Mouse (Mus musculus): ENCODE results near the gene Slamf7. TPM values are rescaled to one million over a fixed set of nuclear protein-coding genes. Genes with fewer than 3 reads are reported as not detected.
"Not testable (repeated sequence)": the region's sequence is repeated elsewhere in the genome, so short reads cannot be mapped to it uniquely, and the experiment has no call there.

The Slamf7 gene
- under 1 TPM in 1 of 2 experiments, not detected in 1; 0.12 TPM for total RNA-seq (2021)
- long read RNA-seq, experiment 1: 0 reads
- long read RNA-seq, experiment 2: 0 reads

GRCm38 (mm10) chr1:171652734-171653133 lies at the start of gene Slamf7:
Gene Slamf7, minus strand, starts transcription at chr1:171653035.
- no peak for DNase-seq
- intact Hi-C loops (cut with DNase I): no loop called here

DNA sequence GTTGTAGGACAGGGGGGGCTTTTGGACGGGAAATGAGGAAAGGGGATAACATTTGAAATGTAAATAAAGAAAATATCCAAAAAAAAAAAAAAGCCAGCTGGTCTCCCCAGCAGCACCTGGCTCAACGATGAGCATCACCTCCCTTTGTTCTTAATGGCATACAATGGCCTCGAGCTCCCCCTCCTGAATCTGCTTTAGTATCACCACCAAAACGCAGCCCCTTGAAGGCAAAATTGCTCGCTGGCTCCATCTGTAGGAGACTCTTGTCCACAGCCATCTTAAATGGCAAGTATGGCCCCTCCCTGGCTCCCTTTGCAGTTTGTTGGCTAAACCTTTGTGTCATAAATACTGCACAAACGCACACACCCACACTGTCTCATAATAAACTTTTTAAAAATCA lies 46.1 kb upstream of the Slamf7 start:
- no peak for DNase-seq
- intact Hi-C loops (cut with DNase I): no loop called here

DNA sequence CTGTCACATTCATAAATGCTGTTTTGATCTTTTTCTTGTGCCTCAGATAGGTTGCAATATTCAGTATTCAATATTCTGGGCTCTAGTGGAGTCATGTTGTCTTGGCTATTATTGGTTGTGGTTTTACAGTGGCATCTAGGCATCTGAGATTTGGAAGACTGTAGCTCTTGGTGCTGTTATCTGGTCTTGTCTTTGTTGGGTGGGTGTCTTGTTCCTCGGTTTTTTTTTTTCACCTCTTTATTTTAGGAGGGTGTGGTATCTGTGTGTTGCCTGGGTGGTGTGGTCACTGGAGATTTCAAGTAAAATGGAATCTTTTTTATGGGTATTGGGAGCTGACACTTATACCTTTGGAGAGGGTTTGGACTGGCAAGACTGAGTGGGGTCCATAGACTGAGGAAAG lies 41.1 kb upstream of the Slamf7 start:
- intact Hi-C loops (cut with DNase I): no loop called here
- no peak for DNase-seq

DNA sequence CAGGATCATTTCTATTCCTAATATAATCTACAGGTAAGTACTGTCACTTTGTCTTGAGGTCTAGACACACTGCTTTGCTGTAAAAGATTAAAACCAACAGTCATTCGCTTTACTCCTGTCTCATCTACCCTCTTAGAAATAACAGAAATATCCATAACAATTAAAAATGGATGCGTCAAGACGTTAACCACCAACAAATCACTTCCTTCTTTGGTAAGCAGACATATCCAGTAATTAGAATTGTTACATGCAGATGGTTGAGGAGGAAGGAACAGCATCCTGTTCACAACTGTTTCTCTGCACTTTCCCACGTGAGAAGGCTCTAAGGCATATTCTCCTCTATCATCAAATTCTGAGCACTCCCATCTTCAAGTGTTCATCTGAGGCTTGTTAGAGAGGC lies 34.5 kb upstream of the Slamf7 start:
- DNase-seq: no peak
- intact Hi-C loops (cut with DNase I): no loop called here

- intact Hi-C loops (cut with DNase I): no loop called here
- no peak for DNase-seq
These were observed 32.1 kb upstream of the Slamf7 start for GRCm38 (mm10) chr1:171684923-171685322.

DNA sequence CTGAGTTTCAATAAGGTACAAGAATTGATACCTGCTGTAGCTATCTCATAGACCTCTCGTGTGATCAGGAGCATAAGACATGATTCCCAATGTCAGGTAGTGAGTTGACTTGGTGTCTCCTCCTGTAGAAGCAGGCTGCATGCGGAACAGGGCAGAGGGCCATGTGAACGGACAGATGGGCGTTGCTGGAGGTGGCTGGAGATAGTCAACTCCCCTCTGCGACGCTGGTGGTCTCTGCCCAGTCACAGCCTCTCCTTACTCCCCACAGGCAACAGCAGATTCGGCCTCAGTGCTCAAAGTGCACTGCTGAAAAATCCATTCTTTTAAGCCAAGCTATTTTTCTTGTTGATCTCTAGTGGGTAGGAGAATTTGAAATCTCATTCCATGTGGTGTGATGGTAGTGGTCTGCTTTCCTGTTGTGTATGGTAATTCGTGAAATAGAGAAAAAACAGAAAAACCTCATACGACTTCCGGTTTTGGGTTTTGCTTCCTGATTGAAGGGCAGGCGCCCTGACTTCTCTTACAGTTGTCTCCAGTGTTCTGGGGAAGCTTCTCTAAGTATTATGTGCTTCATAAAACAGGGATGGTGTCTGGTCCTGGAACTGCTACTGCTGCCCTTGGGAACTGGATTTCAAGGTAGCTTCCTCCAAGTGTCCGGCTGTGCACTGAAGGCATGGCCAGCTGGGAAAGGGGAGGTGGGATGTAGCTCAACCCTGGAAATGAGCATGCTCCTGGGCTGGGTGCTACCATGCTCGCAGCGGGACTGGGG lies 28.9 kb upstream of the Slamf7 start, which contains the start of gene Cd48:
Gene Cd48, plus strand, starts transcription at position 479 of the 769 bp plus-strand sequence.
- no peak for DNase-seq

DNA sequence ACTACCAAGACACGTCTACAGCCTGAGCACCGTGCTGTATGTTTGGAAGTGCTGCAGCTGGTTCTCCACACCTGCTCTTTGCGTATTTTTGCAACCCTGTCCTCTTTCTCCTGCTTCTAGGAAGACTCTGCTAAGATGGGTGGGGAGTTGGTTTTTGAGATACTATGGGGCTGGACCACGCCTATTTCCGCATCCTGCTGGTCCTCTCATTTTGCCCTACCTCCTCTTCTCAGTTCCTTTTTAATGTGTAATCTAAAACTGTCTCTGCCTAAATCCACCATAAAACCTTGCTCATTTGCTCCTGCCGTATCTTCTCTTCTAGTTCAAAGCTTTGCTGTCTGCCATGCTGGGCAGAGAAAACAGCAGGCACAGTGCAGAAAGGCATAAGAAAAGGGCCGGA lies 28.2 kb upstream of the Slamf7 start:
- intact Hi-C loops (cut with DNase I): no loop called here
- no peak for DNase-seq

More for the DNA sequence above, 28.9 kb upstream of the Slamf7 start, which contains the start of gene Cd48:
- intact Hi-C loops (cut with DNase I): no loop called here

DNA sequence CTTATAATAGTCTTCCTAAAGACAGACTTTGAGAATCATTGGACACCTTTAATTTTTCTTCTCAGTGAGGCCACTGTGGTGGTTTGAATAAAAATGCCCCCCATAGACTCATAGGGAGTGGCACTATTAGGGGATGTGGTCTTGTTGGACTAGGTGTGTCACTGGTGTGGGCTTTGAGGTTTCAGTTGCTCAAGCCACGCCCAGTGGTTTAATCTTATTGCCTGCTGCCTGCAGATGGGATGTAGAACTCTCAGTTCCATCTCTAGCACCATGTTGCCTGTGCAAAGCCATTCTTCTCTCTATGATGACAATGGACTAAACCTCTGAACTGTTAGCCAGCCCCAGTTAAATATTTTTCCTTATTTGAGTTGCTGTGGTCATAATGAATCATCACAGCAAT lies 24.9 kb upstream of the Slamf7 start:
- DNase-seq: no peak
- intact Hi-C loops (cut with DNase I): no loop called here

DNA sequence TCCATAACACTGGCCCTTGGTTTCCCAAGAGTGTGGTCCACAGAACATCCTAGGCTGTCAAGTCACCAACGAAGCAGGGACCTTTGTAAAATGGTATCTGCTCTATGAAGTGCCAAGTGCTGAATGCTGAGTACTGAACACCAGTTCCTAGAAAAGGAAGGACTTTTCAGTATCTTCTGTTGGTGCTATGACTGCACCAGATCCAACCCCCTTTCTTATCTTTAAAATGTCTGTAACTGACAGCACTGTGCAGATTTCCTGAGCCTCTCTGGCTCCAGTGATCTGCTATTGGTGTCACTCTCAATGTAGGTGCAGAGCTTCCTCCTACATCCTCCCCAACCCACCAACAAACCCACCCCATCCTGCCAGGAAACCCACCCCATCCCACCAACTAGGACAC lies 21.6 kb upstream of the Slamf7 start:
- intact Hi-C loops (cut with DNase I): no loop called here
- no peak for DNase-seq

GRCm38 (mm10) chr1:171672854-171673475 lies 20.1 kb upstream of the Slamf7 start:
- no peak for DNase-seq
- intact Hi-C loops (cut with DNase I): no loop called here

- intact Hi-C loops (cut with DNase I): not testable (repeated sequence)
These were observed 19.6 kb upstream of the Slamf7 start for GRCm38 (mm10) chr1:171672451-171672850.

GRCm38 (mm10) chr1:171667160-171667559 lies 14.3 kb upstream of the Slamf7 start:
- intact Hi-C loops (cut with DNase I): no loop called here
- DNase-seq: no peak

More at GRCm38 (mm10) chr1:171672451-171672850, 19.6 kb upstream of the Slamf7 start:
- not testable (repeated sequence) for DNase-seq

- no peak for DNase-seq
- intact Hi-C loops (cut with DNase I): no loop called here
These were observed 13.5 kb upstream of the Slamf7 start for GRCm38 (mm10) chr1:171666350-171666749.

- DNase-seq: no peak
- intact Hi-C loops (cut with DNase I): no loop called here
These were observed 10.9 kb upstream of the Slamf7 start for GRCm38 (mm10) chr1:171663757-171664156.

DNA sequence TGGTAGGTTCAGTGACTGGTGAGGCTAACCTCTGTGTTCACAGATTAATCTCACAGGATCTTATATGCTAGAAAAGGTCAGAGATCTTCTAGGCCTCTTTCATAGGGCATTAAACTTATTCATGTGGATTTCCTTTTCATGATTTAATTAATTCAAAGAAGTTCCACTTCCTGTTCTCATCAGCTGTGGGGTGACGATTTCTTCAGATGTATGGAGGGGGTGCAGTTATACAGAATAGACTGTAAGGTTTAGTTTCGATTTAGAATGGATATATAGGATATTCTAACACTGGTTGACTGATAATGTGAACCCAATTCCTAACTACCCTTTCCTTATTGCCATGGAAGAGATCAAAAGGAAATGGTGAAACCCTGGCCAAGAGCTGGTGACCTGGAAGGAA lies 8.6 kb upstream of the Slamf7 start:
- intact Hi-C loops (cut with DNase I): no loop called here
- no peak for DNase-seq

DNA sequence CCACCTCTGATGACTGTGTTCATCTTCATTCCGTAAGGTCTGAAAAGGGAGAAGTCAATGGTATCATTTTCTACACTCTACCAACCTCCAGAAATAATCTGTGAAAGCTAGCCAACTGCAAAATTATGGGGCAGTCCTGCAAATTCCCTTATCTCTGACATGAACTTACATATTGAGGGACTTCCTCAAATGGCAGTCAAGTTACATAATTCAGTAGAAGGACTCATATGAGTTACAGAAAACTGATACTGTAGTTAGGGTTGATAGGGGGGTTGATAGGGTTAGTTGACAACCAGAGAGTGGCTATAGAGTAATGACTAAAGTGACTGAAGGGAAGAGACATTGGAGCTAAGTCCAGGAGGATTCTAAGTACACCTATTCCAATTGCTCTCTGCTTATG lies 7.6 kb upstream of the Slamf7 start:
- DNase-seq: no peak

GRCm38 (mm10) chr1:171658561-171658991 lies 5.7 kb upstream of the Slamf7 start:
- DNase-seq: no peak
- intact Hi-C loops (cut with DNase I): no loop called here

More for the DNA sequence above, 7.6 kb upstream of the Slamf7 start:
- intact Hi-C loops (cut with DNase I): no loop called here

DNA sequence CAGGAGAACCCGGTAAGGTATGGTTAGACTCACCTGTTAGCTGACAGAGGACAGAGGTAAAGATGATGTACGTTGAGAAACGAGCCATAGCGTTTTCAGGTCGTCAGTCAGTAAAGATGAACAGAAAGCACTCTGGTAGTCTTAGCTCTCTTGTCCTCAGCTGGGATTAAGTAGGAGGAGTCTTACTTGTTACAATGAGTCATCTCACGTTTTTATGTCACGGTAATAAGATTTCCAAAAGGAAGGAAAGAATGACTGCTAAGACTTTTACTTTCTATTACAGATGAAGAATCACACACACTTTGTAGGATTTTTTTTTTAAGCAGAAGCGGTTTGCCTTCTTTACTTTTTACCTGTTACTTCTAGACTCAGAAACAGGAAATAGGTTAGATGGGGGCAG lies 4.0 kb downstream of the Slamf7 start:
- DNase-seq: no peak
- intact Hi-C loops (cut with DNase I): no loop called here

GRCm38 (mm10) chr1:171647716-171648115 lies 5.1 kb downstream of the Slamf7 start:
- DNase-seq: no peak
- intact Hi-C loops (cut with DNase I): no loop called here

DNA sequence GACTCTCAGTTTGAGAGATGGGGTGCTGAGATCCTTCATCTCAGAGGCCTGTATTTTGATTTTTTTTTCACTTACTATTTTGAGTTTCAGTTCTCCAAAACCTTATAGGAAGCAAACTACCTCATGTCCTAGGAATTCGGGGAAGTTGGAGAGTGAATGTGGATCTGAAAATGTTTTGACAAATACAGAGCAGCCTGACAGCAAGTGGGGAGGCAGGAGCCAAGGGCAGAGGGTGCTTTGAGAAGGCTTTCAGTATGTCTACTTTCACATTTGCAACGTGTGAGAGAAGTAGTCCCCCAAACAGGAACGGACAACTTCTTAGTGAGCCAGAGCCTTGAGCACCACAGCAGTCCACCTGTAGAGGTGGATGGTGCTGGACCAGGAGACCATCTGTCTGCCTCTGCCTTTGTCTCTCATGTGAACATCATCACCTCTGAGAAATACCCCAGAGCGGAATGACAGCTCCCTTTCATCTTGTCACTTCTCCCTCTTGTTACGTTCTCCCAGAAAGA lies 6.3 kb downstream of the Slamf7 start:
- intact Hi-C loops (cut with DNase I): no loop called here
- DNase-seq: no peak

- intact Hi-C loops (cut with DNase I): no loop called here
- DNase-seq: no peak
These were observed 9.2 kb downstream of the Slamf7 start for GRCm38 (mm10) chr1:171643612-171644011.

GRCm38 (mm10) chr1:171640796-171641195 lies 12.0 kb downstream of the Slamf7 start:
- intact Hi-C loops (cut with DNase I): no loop called here
- DNase-seq: no peak

All from gastrocnemius, postnatal 36 days (tissue).